Mouse (Mus musculus): ENCODE results near the gene Olfr578. TPM values are rescaled to one million over a fixed set of nuclear protein-coding genes. Genes with fewer than 3 reads are reported as not detected.

Gene Olfr578
- polyA plus RNA-seq, 1 experiment from 2014 or later = not detected

DNA sequence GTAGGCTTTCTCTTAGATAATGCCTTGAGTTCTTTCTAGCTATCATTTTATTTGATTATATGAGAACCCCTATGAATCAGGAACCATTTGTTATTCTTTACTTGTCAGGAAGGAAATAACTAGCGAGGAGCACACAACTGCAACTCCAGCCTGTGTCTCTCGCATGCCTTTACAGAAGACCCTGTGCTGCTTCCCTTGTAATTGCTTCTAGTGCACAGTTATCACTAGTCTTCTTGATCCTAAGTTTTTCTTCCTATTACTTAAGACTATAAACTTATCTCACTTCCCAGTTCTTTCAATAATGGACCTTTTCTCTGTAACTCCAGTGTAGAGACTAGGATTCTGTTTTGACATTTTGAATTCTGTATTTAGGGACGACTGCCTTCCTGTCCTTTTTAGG is 31.0 kb downstream of the Olfr578 start:
- DNase-seq (ENCODE audit: low spot score) (no peak), ATAC-seq (ENCODE audit: low FRiP score, low TSS enrichment) (no peak)
- Histone ChIP-seq H3K4me1 (replicated peaks; ENCODE audit: control insufficient read depth, insufficient read depth) (no peaks in the 10 kb centered on the region), H3K27me3 (ENCODE audit: control insufficient read depth, insufficient read depth, low read length) (no peaks in the 10 kb centered on the region), H3K4me2 (replicated peaks; ENCODE audit: low read depth) (no peak overlapping the region), H3K9me3 (ENCODE audit: control insufficient read depth, low read length) (no peaks in the 10 kb centered on the region), H3K4me3 (ENCODE audit: low read depth, low read length) (no peak overlapping the region), H3K27ac (replicated peaks) (no peak overlapping the region), H3K9ac (ENCODE audit: low read length) (no peak overlapping the region), H3K36me3 (ENCODE audit: control insufficient read depth, insufficient read depth, low read length) (no peaks in the 10 kb centered on the region)
- TF ChIP-seq CTCF (IDR thresholded peaks at IDR 0.05; ENCODE audit: low read depth) = no peak
- no peak for TF ChIP-seq EP300 (optimal IDR thresholded peaks at IDR 0.05)
- WGBS = 68% methylated on average over 3 of the region's 3 CpGs

DNA sequence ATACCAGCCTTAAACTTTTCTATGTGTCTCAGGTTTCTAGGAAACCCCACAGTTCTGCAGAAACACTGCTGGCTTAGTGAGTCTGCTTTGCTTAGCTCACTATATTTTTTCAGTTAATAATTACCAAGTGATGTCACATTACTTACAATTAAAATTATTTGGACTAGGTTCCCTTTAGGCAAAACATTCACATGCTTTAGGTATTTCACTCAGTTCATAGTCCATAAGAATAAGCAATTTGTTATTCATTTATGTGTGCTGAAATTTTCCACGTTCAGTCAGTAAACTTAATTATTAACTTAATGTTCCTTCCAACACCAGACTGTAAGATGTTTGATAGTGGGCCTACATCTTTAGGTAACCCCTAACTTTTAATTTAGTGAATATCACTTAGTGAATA is 38.4 kb downstream of the Olfr578 start:
- DNase-seq (ENCODE audit: low spot score) (no peak), ATAC-seq (ENCODE audit: low FRiP score, low TSS enrichment) (no peak)
- Histone ChIP-seq H3K27ac (replicated peaks) (no peak overlapping the region), H3K9ac (ENCODE audit: low read length) (no peak overlapping the region), H3K27me3 (ENCODE audit: control insufficient read depth, insufficient read depth, low read length) (no peaks in the 10 kb centered on the region), H3K9me3 (ENCODE audit: control insufficient read depth, low read length) (no peaks in the 10 kb centered on the region), H3K36me3 (ENCODE audit: control insufficient read depth, insufficient read depth, low read length) (no peaks in the 10 kb centered on the region), H3K4me3 (ENCODE audit: low read depth, low read length) (no peak overlapping the region), H3K4me1 (replicated peaks; ENCODE audit: control insufficient read depth, insufficient read depth) (no peaks in the 10 kb centered on the region), H3K4me2 (replicated peaks; ENCODE audit: low read depth) (no peak overlapping the region)
- 31% methylated on average over 1 of the region's 1 CpGs for WGBS
- TF ChIP-seq EP300 (optimal IDR thresholded peaks at IDR 0.05) (no peak), CTCF (IDR thresholded peaks at IDR 0.05; ENCODE audit: low read depth) (no peak)

DNA sequence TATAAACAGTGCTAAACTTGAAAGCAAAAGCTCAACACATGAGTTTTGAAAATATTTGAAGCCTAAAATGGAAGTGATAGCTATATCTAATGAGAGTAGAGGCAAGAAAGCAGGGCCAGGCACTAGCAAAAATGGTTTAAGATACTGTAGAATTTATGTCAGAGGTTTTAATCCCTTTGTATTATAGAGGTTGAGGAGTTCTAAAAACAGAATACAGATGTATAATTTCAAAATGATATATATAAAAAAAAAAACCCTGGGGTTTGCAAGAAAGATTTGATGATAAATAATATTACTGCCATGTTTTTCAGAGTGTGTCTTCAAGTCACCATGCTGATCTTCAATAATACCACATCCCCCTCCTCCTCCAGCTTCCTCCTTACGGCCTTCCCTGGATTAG is 41.0 kb downstream of the Olfr578 start, which contains the start of gene Olfr574:
TSS of gene Olfr574 (plus strand) at position 301 of the 400 bp plus-strand sequence.
- no peak for TF ChIP-seq EP300 (optimal IDR thresholded peaks at IDR 0.05)
- TF ChIP-seq CTCF (IDR thresholded peaks at IDR 0.05; ENCODE audit: low read depth) = no peak
- H3K9ac ChIP-seq (ENCODE audit: low read length) = no peak within 1 kb of the TSS
- ATAC-seq (ENCODE audit: low FRiP score, low TSS enrichment) (no peak), DNase-seq (ENCODE audit: low spot score) (no peak)
- H3K27ac ChIP-seq (replicated peaks) = no peak within 1 kb of the TSS
- H3K4me3 ChIP-seq (ENCODE audit: low read depth, low read length) = no peak within 1 kb of the TSS
- H3K4me2 ChIP-seq (replicated peaks; ENCODE audit: low read depth) = no peak within 1 kb of the TSS
- no peaks in the 10 kb centered on the region for H3K4me1 ChIP-seq (replicated peaks; ENCODE audit: control insufficient read depth, insufficient read depth)
- H3K27me3 ChIP-seq (ENCODE audit: control insufficient read depth, insufficient read depth, low read length) = no peaks in the 10 kb centered on the region
- no peaks in the 10 kb centered on the region for H3K9me3 ChIP-seq (ENCODE audit: control insufficient read depth, low read length)
- WGBS = 86% methylated on average over 1 of the region's 1 CpGs
- H3K36me3 ChIP-seq (ENCODE audit: control insufficient read depth, insufficient read depth, low read length) = no peaks in the 10 kb centered on the region

DNA sequence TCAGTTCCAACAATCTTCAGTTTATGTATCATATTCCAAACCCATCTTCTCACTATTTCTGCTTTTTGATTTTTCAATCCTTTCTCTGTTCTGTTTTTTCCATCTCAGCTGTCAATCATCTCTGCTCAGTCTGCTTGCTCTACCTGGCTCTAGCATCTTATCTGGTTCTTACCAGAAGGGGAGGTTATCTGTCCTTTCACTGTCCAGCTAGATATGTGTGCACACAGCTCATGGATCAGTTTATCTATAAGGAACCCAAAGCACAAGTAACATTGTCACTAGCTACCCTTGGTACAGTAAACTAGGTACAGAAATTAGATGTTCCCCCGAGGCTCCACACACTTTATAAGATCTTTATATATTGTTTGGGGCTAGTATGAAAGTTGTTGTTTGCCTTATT is 45.7 kb downstream of the Olfr578 start:
- TF ChIP-seq EP300 (optimal IDR thresholded peaks at IDR 0.05) (no peak), CTCF (IDR thresholded peaks at IDR 0.05; ENCODE audit: low read depth) (no peak)
- Histone ChIP-seq H3K36me3 (ENCODE audit: control insufficient read depth, insufficient read depth, low read length) (no peaks in the 10 kb centered on the region), H3K4me3 (ENCODE audit: low read depth, low read length) (no peak overlapping the region), H3K9ac (ENCODE audit: low read length) (no peak overlapping the region), H3K9me3 (ENCODE audit: control insufficient read depth, low read length) (no peaks in the 10 kb centered on the region), H3K4me1 (replicated peaks; ENCODE audit: control insufficient read depth, insufficient read depth) (no peaks in the 10 kb centered on the region), H3K4me2 (replicated peaks; ENCODE audit: low read depth) (no peak overlapping the region), H3K27me3 (ENCODE audit: control insufficient read depth, insufficient read depth, low read length) (no peaks in the 10 kb centered on the region), H3K27ac (replicated peaks) (no peak overlapping the region)
- DNase-seq (ENCODE audit: low spot score) (no peak), ATAC-seq (ENCODE audit: low FRiP score, low TSS enrichment) (no peak)
- 87% methylated on average over 1 of the region's 1 CpGs for WGBS

DNA sequence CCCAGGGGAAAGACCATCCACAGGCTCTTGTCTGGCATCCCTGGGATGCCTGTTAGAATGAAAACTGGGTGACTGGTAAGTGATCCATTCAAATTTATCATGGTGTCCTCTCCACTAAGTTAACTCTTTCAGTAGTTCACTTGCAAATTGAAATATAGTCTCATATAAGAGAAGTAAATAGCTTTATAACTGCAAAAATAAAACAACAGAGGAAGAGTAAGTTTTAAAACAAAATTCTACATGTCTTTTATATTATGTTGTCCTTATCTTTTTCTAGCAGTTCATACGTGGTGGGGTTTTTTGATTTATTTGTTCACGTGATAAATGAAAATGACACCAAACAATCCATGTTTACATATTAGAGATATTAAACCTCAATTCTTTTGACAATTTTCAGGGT is 46.6 kb downstream of the Olfr578 start, which contains the start of gene Olfr573-ps1:
TSS of gene Olfr573-ps1 (minus strand) at position 101 of the 400 bp plus-strand sequence.
- Histone ChIP-seq H3K4me3 (ENCODE audit: low read depth, low read length) (no peak within 1 kb of the TSS), H3K27me3 (ENCODE audit: control insufficient read depth, insufficient read depth, low read length) (no peaks in the 10 kb centered on the region), H3K9ac (ENCODE audit: low read length) (no peak within 1 kb of the TSS), H3K4me2 (replicated peaks; ENCODE audit: low read depth) (no peak within 1 kb of the TSS), H3K4me1 (replicated peaks; ENCODE audit: control insufficient read depth, insufficient read depth) (no peaks in the 10 kb centered on the region), H3K27ac (replicated peaks) (no peak within 1 kb of the TSS), H3K36me3 (ENCODE audit: control insufficient read depth, insufficient read depth, low read length) (no peaks in the 10 kb centered on the region), H3K9me3 (ENCODE audit: control insufficient read depth, low read length) (no peaks in the 10 kb centered on the region)
- ATAC-seq (ENCODE audit: low FRiP score, low TSS enrichment) (no peak), DNase-seq (ENCODE audit: low spot score) (no peak)
- WGBS = 64% methylated on average over 2 of the region's 2 CpGs
- no peak for TF ChIP-seq EP300 (optimal IDR thresholded peaks at IDR 0.05)
- no peak for TF ChIP-seq CTCF (IDR thresholded peaks at IDR 0.05; ENCODE audit: low read depth)

Other genes starting within 250 kb of the Olfr578 start
- not detected in 2 replicates for gene Olfr560, start 230.0 kb downstream of the Olfr578 start, polyA plus RNA-seq (2015; fragmentation: Nextera tagmentation; extraction: Ambion mirVana)
- 0.32 and 0.35 TPM in 2 replicates for gene Olfr78, start 229.9 kb downstream of the Olfr578 start, polyA plus RNA-seq (2015; fragmentation: Nextera tagmentation; extraction: Ambion mirVana)
- gene Olfr561, start 218.1 kb downstream of the Olfr578 start, polyA plus RNA-seq (2015; fragmentation: Nextera tagmentation; extraction: Ambion mirVana) = not detected in 2 replicates
- not detected in 2 replicates for gene Olfr564, start 185.8 kb downstream of the Olfr578 start, polyA plus RNA-seq (2015; fragmentation: Nextera tagmentation; extraction: Ambion mirVana)
- not detected in 2 replicates for gene Olfr566, start 130.6 kb downstream of the Olfr578 start, polyA plus RNA-seq (2015; fragmentation: Nextera tagmentation; extraction: Ambion mirVana)
- gene Olfr568, start 112.2 kb downstream of the Olfr578 start, polyA plus RNA-seq (2015; fragmentation: Nextera tagmentation; extraction: Ambion mirVana) = not detected in 2 replicates
- not detected in 2 replicates for gene Olfr569, start 98.4 kb downstream of the Olfr578 start, polyA plus RNA-seq (2015; fragmentation: Nextera tagmentation; extraction: Ambion mirVana)
- not detected in 2 replicates for gene Olfr570, start 94.7 kb downstream of the Olfr578 start, polyA plus RNA-seq (2015; fragmentation: Nextera tagmentation; extraction: Ambion mirVana)
- not detected in 2 replicates for gene Olfr571, start 71.8 kb downstream of the Olfr578 start, polyA plus RNA-seq (2015; fragmentation: Nextera tagmentation; extraction: Ambion mirVana)
- gene Olfr572, start 64.9 kb downstream of the Olfr578 start, polyA plus RNA-seq (2015; fragmentation: Nextera tagmentation; extraction: Ambion mirVana) = not detected in 2 replicates
- not detected in 2 replicates for gene Olfr573-ps1, start 46.7 kb downstream of the Olfr578 start, polyA plus RNA-seq (2015; fragmentation: Nextera tagmentation; extraction: Ambion mirVana)
- not detected in 2 replicates for gene Olfr574, start 40.9 kb downstream of the Olfr578 start, polyA plus RNA-seq (2015; fragmentation: Nextera tagmentation; extraction: Ambion mirVana)
- gene Olfr575, start 30.5 kb downstream of the Olfr578 start, polyA plus RNA-seq (2015; fragmentation: Nextera tagmentation; extraction: Ambion mirVana) = not detected in 2 replicates
- not detected in 2 replicates for gene Olfr576, start 26.7 kb downstream of the Olfr578 start, polyA plus RNA-seq (2015; fragmentation: Nextera tagmentation; extraction: Ambion mirVana)
- gene Olfr577, start 13.4 kb downstream of the Olfr578 start, polyA plus RNA-seq (2015; fragmentation: Nextera tagmentation; extraction: Ambion mirVana) = not detected in 2 replicates
- not detected in 2 replicates for gene Olfr582, start 48.7 kb upstream of the Olfr578 start, polyA plus RNA-seq (2015; fragmentation: Nextera tagmentation; extraction: Ambion mirVana)
- gene Olfr583, start 62.0 kb upstream of the Olfr578 start, polyA plus RNA-seq (2015; fragmentation: Nextera tagmentation; extraction: Ambion mirVana) = not detected in 2 replicates
- gene Olfr584, start 92.6 kb upstream of the Olfr578 start, polyA plus RNA-seq (2015; fragmentation: Nextera tagmentation; extraction: Ambion mirVana) = not detected in 2 replicates
- not detected in 2 replicates for gene Olfr585, start 108.4 kb upstream of the Olfr578 start, polyA plus RNA-seq (2015; fragmentation: Nextera tagmentation; extraction: Ambion mirVana)
- 0.04 TPM in 1 of 2 replicates, not detected in the other for gene Olfr586, start 136.3 kb upstream of the Olfr578 start, polyA plus RNA-seq (2015; fragmentation: Nextera tagmentation; extraction: Ambion mirVana)
- not detected in 2 replicates for gene Olfr588-ps1, start 151.6 kb upstream of the Olfr578 start, polyA plus RNA-seq (2015; fragmentation: Nextera tagmentation; extraction: Ambion mirVana)
- gene Olfr589, start 167.0 kb upstream of the Olfr578 start, polyA plus RNA-seq (2015; fragmentation: Nextera tagmentation; extraction: Ambion mirVana) = not detected in 2 replicates
- not detected in 2 replicates for gene Olfr591, start 189.0 kb upstream of the Olfr578 start, polyA plus RNA-seq (2015; fragmentation: Nextera tagmentation; extraction: Ambion mirVana)
- 0.04 TPM in 1 of 2 replicates, not detected in the other for gene Olfr592, start 195.5 kb upstream of the Olfr578 start, polyA plus RNA-seq (2015; fragmentation: Nextera tagmentation; extraction: Ambion mirVana)
- gene Olfr593, start 222.5 kb upstream of the Olfr578 start, polyA plus RNA-seq (2015; fragmentation: Nextera tagmentation; extraction: Ambion mirVana) = not detected in 2 replicates
- not detected in 2 replicates for gene Olfr594, start 227.7 kb upstream of the Olfr578 start, polyA plus RNA-seq (2015; fragmentation: Nextera tagmentation; extraction: Ambion mirVana)